Mouse (Mus musculus) liver, adult 2 months (tissue): Measurements from ENCODE around the gene Lipk.

Source experiments
- CTCF ChIP-seq: fragments of 200-500 bp; IDR thresholded peaks from 2 replicates; pipeline ENCODE4 v1.5.1; 2011; ENCODE audit warnings: low read depth, low read length, control low read depth
- POLR2A ChIP-seq: fragments of 200-500 bp; IDR thresholded peaks from 2 replicates; pipeline ENCODE4 v1.6.1; 2011; ENCODE audit warnings: low read length, control low read depth; ENCODE audit not compliant: insufficient read depth; ENCODE audit errors: extremely low read depth

GRCm38 (mm10) chr19:34021440-34022172 is 13.5 kb downstream of the Lipk start:
- no peak for TF ChIP-seq POLR2A
- no peak for TF ChIP-seq CTCF
